Mouse (Mus musculus): ENCODE measurements at regions not wholly inside any gene's neighbourhood (a gene's known extent, or its start where the extent isn't known, plus 50 kb on each side); places are given as distances from the start of the nearest gene placed in this dataset.
A peak's percentile ranks its signal among the peaks of the same experiment; 100 is the strongest.

- no peak for DNase-seq (ENCODE audit: low spot score in 2 of 2)
Observed at GRCm38 (mm10) chr6:50968546-50968945, 314.3 kb upstream of the Npvf start.

GRCm38 (mm10) chr6:50969341-50969740 lies 315.1 kb upstream of the Npvf start:
- DNase-seq (ENCODE audit: low spot score in 2 of 2): no peak

- DNase-seq (ENCODE audit: low spot score in 2 of 2): no peak
Observed at GRCm38 (mm10) chr6:50969997-50970396, 315.8 kb upstream of the Npvf start.

GRCm38 (mm10) chr6:50970770-50971169 lies 316.5 kb upstream of the Npvf start:
- DNase-seq (ENCODE audit: low spot score in 2 of 2): no peak

GRCm38 (mm10) chr6:50972268-50972667 lies 318.0 kb upstream of the Npvf start:
- no peak for DNase-seq (ENCODE audit: low spot score in 2 of 2)

- DNase-seq (ENCODE audit: low spot score in 2 of 2): no peak
Observed at GRCm38 (mm10) chr6:50973231-50973654, 319.0 kb upstream of the Npvf start.

- no peak for DNase-seq (ENCODE audit: low spot score in 2 of 2)
Observed at GRCm38 (mm10) chr6:50973815-50974214, 319.6 kb upstream of the Npvf start.

- DNase-seq (ENCODE audit: low spot score in 2 of 2): no peak
Observed at GRCm38 (mm10) chr6:50974961-50975360, 320.7 kb upstream of the Npvf start.

GRCm38 (mm10) chr6:50976973-50977372 lies 322.7 kb upstream of the Npvf start:
- DNase-seq (ENCODE audit: low spot score in 2 of 2): peak in 1 of 2 experiments; percentile 23

- no peak for DNase-seq (ENCODE audit: low spot score in 2 of 2)
Observed at GRCm38 (mm10) chr6:50977381-50977780, 323.1 kb upstream of the Npvf start.

GRCm38 (mm10) chr6:50978016-50978415 lies 323.8 kb upstream of the Npvf start:
- no peak for DNase-seq (ENCODE audit: low spot score in 2 of 2)

GRCm38 (mm10) chr6:50978571-50978970 lies 324.3 kb upstream of the Npvf start:
- no peak for DNase-seq (ENCODE audit: low spot score in 2 of 2)

- no peak for DNase-seq (ENCODE audit: low spot score in 2 of 2)
Observed at GRCm38 (mm10) chr6:50979764-50980163, 325.5 kb upstream of the Npvf start.

- DNase-seq (ENCODE audit: low spot score in 2 of 2): no peak
Observed at GRCm38 (mm10) chr6:50980311-50980710, 326.1 kb upstream of the Npvf start.

- DNase-seq (ENCODE audit: low spot score in 2 of 2): no peak
Observed at GRCm38 (mm10) chr6:50981702-50982309, 327.6 kb upstream of the Npvf start.

GRCm38 (mm10) chr6:50982856-50983255 lies 328.6 kb upstream of the Npvf start:
- DNase-seq (ENCODE audit: low spot score in 2 of 2): no peak

GRCm38 (mm10) chr6:50983511-50984099 lies 329.4 kb upstream of the Npvf start:
- no peak for DNase-seq (ENCODE audit: low spot score in 2 of 2)

GRCm38 (mm10) chr6:50984157-50984905 lies 330.1 kb upstream of the Npvf start:
- DNase-seq (ENCODE audit: low spot score in 2 of 2): no peak

- DNase-seq (ENCODE audit: low spot score in 2 of 2): peak in 1 of 2 experiments; percentile 21
Observed at GRCm38 (mm10) chr6:50986270-50986924, 332.2 kb upstream of the Npvf start.

- DNase-seq (ENCODE audit: low spot score in 2 of 2): no peak
Observed at GRCm38 (mm10) chr6:50988561-50988960, 334.3 kb upstream of the Npvf start.

GRCm38 (mm10) chr6:50991528-50992125 lies 337.4 kb upstream of the Npvf start:
- DNase-seq (ENCODE audit: low spot score in 2 of 2): no peak

GRCm38 (mm10) chr6:50993952-50994351 lies 339.7 kb upstream of the Npvf start:
- DNase-seq (ENCODE audit: low spot score in 2 of 2): no peak

Data from frontal cortex, postnatal 10 days (tissue).